Mouse (Mus musculus): ENCODE measurements around the gene Evl. TPM values are rescaled to one million over a fixed set of nuclear protein-coding genes. Genes with fewer than 3 reads are reported as not detected.

Evl gene
- total RNA-seq, 2 experiments from 2014 or later = 28.0 to 32.7 TPM

DNA sequence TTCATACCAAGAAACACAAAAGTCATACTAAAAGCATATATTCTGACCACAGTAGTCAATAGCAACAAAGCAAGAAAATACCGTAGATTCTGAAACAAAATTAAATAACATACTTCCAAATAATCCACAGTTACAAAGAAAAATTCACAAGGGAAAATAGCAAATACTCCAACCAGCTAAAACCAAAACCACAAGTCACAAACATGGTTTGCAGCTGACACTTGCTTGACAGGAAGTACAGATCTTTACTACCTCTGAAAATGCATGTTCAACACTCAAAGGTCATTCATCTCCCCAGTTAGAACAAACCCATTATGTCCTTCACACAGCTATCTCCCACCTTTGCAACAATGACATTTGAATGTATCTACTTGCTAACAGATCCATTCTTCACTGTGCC is 79.5 kb downstream of the Evl start:
- DNase-seq = no peak
- intact Hi-C loops (cut with DNase I; ENCODE audit: low total_unique reads) = no loop called here

DNA sequence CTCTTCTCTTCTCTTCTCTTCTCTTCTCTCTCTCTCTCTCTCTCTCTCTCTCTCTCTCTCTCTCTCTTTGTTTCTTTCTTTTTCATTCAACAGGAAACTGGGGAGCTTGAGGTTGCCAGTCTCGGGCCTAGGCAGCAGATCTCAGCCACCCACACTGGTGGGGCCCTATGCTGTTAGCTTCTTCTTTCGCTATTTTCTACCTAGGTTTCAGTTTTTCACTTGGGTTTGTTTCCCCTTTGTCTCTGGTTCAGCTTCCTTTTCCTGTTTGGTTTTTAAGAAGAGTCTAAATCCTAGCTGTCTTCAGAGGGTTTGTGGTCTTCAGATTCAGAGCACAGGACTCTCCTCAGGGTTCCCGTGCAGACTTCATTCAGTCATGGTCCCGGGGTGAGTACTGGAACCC is 81.0 kb downstream of the Evl start:
- no peak for DNase-seq
- intact Hi-C loops (cut with DNase I; ENCODE audit: low total_unique reads) = no loop called here

DNA sequence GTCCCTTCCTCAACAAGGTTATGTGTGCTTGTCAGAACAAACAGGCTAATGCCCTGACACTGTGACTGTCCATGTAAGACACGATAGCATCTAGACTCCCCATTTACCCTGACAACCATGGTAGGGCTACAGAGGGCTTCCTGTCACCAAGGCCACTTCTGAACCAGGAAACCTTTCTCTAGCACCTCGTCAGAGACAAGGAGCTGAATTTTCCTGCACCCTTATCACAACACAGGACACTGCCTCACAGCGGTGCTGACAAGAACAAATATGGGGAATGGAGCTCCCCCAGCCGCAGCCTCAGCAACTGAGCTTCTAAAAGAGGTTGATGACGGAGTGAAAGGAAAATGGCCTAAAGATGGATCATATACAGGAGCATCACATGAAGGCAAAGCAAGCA is 82.9 kb downstream of the Evl start:
- no peak for DNase-seq
- intact Hi-C loops (cut with DNase I; ENCODE audit: low total_unique reads) = no loop called here

DNA sequence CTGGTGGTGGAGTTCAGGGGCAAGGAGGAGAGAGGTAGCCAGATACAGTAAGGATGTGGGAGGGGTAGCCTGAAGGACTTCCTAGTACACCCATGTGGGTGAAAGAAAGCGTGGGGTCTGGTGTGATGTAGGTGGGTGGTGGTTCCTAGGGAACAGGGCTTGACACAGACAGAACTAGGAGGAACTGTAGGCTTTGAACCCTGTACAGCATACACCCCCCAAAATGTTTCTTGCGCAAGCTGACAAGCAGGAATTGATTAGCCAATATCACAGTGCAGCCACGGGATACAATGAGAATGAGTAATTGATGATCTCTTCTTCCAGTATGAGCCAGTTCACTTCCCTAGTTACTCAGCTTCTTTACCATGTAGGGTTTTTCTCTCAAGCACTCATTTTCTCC is 84.6 kb downstream of the Evl start:
- DNase-seq = no peak
- intact Hi-C loops (cut with DNase I; ENCODE audit: low total_unique reads) = no loop called here

DNA sequence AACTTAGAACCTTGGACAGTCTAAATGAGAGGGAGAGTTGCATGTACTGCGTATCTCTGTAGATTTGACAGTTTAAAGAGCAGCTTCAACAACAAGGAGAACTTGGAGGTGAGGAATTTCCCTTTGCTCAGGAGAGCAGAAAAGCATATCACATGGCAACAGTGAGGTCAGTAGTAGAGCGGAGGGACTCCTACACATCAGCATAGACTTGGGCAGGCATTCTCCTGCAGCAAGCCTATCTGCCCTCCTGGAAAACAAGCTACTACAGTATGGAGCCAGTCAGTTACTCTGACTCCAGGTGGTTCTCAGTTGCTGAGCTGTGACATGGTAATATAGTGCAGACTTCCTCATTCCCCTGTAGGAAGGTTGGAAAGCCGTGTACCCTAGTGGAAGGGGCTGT is 87.5 kb downstream of the Evl start:
- intact Hi-C loops (cut with DNase I; ENCODE audit: low total_unique reads) = no loop called here
- DNase-seq = no peak

DNA sequence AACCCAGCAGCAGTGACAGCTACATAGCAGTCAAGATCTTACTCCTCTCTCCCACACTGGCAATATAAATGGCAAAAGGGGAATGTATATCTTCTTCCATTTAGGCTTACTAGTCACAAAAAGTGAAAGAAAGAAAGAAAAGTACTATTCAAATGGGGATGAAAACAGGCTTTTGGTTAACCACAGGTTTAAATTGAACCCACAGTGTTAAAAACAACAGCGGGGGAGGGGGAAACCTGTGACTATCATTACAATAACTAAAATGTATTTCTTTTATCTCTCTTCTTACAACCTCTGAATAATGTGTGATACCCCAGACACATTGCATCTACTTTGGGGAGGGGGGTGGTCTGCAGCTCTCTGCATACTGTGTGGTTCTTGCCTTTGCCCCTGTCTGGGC is 91.7 kb downstream of the Evl start:
- intact Hi-C loops (cut with DNase I; ENCODE audit: low total_unique reads) = no loop called here

DNA sequence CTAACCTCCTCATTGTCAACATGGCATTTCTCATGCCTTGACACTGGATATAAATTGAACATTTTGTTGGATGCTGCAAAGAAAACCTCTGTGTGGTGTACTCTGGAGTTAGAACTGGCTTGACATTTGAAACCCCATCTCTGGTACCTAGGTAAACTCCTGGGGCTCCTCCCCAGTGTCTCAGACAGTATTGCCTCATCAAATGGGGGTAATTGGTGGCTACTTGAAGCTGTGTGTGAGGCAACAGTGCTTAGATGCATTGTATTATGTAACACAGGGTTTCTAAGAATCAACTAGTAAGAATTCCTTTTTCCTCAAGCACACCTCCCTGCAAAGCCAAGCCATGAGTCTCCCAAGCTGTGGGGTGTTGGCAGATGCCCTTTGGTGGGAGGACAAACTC is 93.3 kb downstream of the Evl start:
- DNase-seq = no peak
- intact Hi-C loops (cut with DNase I; ENCODE audit: low total_unique reads) = no loop called here

More for the DNA sequence above, 91.7 kb downstream of the Evl start:
- no peak for DNase-seq

DNA sequence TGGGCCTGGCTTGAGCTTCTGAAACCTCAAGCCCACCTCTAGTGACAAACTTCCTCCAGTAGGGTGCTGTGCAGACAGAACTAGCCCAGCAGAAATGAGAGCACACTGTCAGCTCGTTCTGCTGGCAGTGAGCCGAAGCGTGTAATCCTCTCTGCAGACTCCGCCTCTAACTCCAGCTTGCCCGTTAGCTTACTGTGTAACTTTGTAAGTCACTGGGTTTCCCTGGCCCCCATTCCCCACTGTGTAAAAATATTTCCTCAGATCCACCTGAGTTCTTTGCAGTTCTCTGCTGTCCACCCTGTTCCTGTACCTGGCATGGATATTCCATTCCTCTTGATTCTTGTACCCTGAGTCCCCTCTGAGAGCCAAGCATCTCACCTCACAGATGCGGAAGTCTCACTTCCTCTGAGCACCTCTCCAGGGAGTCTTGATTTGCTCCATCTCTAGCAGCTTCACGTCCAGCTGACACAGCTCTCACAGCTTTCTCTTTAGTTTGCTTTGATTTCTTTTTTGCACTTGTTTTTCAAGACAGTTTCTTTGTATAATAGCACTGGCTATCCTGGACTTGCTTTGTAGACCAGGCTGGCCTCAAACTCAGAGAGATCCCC is 96.6 kb downstream of the Evl start:
- intact Hi-C loops (cut with DNase I; ENCODE audit: low total_unique reads) = no loop called here
- DNase-seq = peak; percentile 75

DNA sequence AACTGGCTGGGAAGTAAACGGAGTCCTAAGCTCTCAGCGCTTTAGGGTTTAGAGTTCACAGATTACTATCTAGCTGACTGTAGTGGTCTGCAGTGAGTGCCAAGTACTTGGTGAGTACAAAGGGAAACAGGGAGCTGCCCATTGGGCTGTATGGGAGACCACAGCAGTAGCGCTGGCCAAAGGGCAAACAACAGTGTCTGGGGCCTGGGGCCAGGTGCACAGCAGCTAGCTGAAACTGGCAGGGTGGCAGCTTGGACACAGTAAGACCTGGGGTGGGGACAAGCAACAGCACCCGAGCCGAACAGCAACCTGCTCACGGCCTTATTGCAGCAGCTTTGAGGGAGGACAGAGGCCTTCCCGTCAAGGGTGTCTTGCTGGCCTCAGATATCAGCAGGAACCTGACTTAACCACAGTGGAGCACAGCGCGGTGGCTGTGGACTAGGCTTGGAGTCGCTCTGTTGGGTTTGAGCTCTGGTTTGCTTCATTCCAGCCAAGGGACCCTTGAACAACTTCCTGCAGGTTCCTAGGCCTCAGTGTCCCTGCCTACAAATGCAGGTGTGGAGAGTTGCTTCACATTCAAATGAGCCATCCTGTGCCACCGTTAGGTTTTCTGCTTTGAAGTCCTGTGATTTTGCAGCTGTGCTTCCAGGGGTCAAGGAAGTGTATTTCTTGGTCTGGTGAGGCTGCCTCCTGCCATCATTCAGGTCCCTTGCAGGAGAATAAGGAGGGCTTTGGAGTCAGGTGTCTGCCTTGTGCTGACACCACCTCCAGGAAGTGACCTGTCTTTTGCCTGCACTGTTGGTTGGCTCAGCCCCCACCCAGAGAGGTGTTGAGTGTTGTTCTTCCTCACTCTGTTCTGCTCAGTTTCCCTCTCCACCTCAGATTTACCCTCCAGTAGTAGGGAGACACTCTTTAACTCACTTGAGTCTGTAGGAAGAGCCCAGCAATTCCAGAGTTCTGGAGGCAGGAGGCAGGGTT is 99.1 kb downstream of the Evl start:
- no peak for DNase-seq

DNA sequence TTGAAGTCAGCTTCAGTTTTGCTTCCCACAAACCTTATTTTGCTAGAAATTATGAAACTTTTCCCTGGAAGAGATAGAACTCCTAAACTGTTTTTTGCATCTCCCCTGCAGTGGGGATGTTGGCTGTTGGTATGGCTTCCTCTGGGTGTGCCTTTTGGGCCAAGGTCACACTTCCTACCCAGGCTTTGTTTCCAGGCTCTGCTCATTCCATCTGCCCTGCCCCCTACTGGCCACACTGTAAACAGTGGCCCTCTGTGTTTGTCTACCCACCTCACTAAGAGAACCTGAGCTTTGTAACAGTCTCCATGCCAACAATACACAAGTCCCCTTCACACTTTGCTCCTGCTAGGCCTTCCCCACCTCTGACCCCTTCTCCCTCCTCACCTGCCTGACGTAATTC is 102.8 kb downstream of the Evl start:
- intact Hi-C loops (cut with DNase I; ENCODE audit: low total_unique reads) = loop anchor here (5.0 kb wide), 1 partner anchor 45 kb away; no protein-coding TSS in a partner anchor
- peak; percentile 38 for DNase-seq

More for the DNA sequence above, 99.1 kb downstream of the Evl start:
- intact Hi-C loops (cut with DNase I; ENCODE audit: low total_unique reads) = no loop called here

DNA sequence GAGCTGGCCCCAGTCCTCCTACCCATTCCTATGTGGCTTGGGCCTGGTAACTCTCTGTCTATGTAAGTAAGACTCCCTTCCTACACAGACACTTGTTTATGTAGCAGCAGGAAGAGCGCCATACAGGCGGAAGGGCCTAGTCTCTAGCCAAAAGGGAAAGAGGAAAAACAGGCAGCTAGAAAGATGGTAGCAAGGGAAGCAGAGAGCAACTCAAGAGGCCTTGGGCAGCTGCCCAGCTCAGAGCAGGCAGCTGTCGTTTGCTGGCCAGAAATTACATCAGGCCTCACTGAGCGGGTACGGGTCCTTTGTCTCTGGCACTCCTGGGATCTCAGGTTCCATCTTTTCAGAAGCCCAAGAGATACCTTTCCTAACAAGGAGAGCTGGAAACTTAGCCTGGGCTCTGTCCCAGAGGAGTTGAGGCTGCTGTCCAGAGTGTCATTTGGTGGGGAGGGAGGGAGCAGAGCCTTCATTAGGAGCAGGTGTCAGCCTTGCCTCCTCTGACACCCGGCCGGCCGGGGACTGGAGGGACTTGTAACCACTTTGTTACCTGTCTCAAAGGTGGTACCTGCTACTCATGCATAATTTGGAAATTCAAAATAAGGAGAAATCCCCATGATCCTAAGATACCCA is 114.2 kb downstream of the Evl start:
- intact Hi-C loops (cut with DNase I; ENCODE audit: low total_unique reads) = no loop called here
- DNase-seq = peak; percentile 39

DNA sequence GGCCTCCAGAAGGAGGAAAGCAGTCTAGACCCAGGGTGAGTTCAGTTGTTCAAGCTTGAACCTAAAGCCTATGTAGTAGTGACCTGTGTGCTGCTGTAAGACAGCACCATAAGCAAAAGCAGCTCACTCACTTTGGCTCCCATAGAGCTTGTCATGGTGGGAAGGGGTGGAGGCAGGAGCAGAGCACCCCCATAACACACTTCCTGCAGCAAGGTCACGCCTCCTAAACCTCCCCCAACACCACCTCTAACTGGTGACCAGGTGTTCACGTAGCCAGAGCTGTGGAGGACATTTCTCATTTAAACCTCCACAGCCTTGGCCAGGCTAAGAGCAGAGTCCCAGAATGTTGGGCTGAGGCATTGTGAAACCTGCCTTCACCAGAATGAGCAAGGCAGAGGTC is 117.0 kb downstream of the Evl start:
- intact Hi-C loops (cut with DNase I; ENCODE audit: low total_unique reads) = no loop called here
- DNase-seq = no peak

DNA sequence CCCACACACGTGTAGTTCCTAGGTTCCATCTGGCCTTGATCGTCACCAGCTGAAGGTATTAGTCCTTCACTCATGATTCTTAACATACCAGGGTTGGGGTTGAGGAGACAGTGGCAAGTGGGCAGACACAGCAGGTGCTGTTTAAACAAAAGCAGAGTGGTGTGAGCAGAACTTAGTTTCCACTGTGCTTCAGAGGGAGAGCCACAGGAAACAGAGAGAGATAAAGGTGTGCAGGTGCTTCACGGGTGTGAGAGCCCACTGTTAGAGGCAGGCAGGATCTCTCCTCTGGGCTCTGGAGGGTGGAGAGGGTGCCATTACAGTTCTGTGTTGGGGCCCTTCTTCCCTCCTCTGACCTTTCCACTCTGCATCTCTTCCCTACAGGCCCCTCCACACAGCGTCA is 118.4 kb downstream of the Evl start:
- no peak for DNase-seq
- intact Hi-C loops (cut with DNase I; ENCODE audit: low total_unique reads) = loop anchor here (2.0 kb wide), 1 partner anchor 56 kb away; no protein-coding TSS in a partner anchor

DNA sequence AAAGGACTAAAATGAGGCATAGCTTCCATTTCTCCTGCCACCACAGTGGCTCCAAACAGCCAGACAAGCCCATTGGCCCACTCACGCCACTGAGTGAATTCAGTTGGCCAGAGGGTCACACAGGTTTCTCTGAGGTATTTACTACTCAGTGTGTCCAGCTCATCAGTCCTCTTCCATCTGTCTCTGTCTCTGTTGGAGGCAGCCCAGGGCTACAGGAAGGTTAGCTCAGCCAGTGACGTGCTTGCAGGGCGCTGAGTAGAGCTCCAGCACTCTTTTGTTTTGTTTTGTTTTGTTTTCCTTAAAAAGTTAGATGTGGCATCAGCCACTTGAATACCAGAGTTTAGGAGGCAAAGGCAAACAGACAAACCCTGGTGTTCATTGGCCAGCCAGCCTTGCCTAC is 119.0 kb downstream of the Evl start:
- DNase-seq = no peak
- intact Hi-C loops (cut with DNase I; ENCODE audit: low total_unique reads) = loop anchor here (2.0 kb wide), 1 partner anchor 55 kb away; no protein-coding TSS in a partner anchor

DNA sequence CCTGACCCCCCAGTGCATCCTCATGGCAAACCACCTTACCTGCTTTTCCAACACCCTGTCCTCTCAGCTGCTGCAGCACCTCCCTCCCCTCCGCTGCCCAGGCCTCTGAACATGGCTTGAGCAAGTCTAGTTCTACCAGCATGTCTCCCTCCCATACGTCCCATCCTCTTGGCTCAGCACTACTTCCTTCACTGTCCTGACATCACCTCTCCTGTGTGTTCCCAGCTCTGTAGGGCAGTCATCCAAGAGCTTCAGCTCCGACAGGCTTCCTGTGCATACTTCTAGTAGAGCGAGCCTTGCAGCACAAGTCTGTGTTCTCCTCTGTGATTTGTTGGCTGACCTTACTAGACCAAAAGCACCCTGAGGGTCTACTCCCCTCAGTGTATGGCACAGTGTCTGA is 120.0 kb downstream of the Evl start:
- intact Hi-C loops (cut with DNase I; ENCODE audit: low total_unique reads) = no loop called here
- peak; percentile 54 for DNase-seq

DNA sequence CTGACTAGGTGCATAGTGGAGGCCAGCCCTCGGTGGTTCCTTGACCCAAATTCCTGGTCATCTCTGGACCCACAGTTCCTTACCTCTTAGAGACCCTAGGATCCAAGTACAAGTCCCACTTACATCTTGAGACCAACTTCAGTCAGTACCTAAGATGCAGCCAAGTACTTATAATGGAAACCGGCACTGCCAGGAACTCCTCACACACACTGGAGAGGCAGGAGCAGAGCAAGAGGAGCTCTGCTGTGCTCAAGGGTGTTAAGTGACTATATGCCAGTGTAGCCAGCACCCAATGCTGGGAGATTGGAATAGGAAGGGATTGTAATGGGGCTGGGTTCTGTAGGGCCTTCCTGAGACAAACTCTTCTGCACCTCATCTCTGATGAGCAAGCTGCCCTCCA is 120.4 kb downstream of the Evl start:
- intact Hi-C loops (cut with DNase I; ENCODE audit: low total_unique reads) = no loop called here
- no peak for DNase-seq

DNA sequence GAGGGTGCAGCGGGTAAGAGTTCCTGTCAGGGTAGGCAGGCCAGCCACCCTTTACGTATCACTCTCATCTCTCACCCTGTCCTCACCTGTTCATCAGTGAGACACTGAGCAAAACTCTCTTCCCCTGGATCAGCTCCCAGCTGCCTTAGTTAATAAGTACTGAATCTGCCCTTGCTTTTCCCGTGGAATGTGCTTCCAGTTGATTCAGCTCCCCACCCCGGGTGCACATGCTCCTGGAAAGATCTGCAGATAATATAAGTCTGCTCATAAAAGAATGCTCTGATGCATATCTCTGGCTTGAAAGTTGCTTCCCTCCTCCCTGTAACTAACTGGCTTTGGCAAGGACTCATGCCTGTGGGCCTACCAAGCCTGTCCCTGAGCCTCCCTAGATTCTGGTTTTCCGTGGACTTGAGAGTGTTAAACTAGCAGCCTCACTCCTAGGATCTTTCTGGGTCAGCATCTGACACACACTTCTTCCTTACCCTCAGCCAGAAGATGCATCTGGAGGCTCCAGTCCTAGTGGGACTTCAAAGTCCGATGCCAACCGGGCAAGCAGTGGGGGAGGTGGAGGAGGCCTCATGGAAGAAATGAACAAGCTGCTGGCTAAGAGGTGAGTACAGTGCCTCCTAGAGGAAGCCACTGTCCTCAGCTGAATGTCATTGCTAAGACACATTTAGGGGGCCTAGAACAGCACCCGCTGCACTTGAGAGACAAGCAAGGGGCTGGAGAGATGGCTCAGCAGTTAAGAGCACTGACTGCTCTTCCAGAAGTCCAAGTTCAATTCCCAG is 121.3 kb downstream of the Evl start:
- intact Hi-C loops (cut with DNase I; ENCODE audit: low total_unique reads) = no loop called here
- DNase-seq = no peak

DNA sequence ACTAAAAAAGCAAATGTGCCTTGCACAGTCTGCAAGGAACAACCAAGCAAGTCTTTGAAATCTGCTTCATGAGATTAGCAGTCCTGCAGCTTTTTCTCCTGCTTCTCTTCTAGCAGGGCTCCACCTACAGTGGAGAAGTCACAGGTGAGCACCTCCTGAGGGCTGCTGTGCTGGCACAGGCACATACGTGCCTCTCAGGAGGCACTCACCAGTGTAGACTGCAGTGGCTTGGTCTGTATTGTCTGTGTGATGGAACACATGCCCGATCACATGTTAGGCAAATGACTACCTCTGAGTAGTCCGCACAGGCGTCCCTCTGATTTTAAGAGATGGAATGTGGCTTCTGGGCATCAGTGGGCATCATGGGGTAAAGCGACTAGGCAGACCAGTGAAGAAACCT is 122.6 kb downstream of the Evl start:
- intact Hi-C loops (cut with DNase I; ENCODE audit: low total_unique reads) = no loop called here

DNA sequence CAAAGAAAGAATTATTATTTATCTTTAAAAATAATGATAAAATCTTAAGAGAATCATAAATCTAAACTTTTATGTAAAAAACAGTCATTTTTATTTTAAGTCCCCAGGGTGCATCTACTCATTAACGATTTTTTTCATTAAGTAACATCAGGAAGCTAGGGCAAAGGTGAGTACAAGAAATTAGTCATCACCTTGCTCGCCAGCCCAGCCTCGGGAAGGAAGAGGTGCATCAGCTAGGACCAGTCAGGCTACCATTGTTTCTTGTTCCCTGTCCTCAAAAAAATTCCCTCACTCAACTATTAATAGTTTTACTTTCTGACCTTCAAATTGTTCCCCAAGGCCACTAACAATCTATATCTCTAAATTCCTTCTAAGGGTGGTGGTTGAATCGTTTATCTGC is 123.8 kb downstream of the Evl start:
- intact Hi-C loops (cut with DNase I; ENCODE audit: low total_unique reads) = no loop called here
- no peak for DNase-seq

More for the DNA sequence above, 122.6 kb downstream of the Evl start:
- DNase-seq = no peak

DNA sequence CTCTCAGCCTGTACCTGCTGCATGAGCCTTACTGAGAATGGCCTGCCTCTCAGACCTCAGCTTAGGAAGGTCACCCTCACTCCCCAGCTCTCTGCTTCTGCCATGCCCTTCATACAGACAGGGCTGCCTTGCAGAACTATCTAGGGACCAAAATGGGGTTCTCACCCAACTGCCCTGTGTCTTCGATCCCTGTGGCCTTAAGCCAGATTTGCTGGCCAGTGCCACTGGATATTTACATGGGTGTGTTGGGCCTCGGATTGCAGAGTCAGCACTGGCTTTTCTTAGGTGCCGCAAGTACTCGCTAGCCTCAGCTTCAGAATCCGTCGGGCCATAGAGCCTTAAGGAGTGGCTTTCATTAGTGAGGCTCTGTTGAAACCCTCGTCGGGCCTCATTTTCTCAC is 126.3 kb downstream of the Evl start:
- intact Hi-C loops (cut with DNase I; ENCODE audit: low total_unique reads) = loop anchor here (10.0 kb wide), 1 partner anchor 66 kb away; no protein-coding TSS in a partner anchor
- DNase-seq = no peak
